Mouse (Mus musculus): Measurements from ENCODE around the gene Mcoln3. TPM values are rescaled to one million over a fixed set of nuclear protein-coding genes. Genes with fewer than 3 reads are reported as not detected.

Mcoln3 gene
- total RNA-seq, 2 experiments from 2014 or later = not detected

- intact Hi-C loops (cut with DNase I) = no loop called here
- DNase-seq (ENCODE audit: extremely low spot score in 1 of 2, low spot score in 2 of 2) = no peak
Observed at GRCm38 (mm10) chr3:146156811-146157210, 39.6 kb downstream of the Mcoln3 start.

- intact Hi-C loops (cut with DNase I) = no loop called here
- DNase-seq (ENCODE audit: extremely low spot score in 1 of 2, low spot score in 2 of 2) = no peak
Observed at GRCm38 (mm10) chr3:146158039-146158438, 40.8 kb downstream of the Mcoln3 start.

DNA sequence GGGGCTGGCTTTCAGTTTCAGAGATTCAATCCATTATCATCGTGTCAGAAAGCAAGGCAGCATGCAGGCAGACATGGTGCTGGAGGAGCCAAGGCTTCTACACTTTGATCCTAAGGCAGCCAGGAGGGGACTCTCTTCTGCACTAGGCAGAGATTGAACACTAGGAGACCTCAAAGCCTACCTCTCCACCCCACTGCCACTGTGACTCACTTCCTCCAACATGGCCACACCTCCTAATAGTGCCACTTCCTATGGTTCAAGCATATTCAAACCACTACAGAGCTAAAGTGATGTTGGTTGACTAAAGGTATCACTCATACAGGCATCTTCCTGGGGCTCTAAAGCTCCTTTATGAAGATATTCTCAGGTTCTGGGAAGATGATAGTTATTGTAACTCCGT lies 42.1 kb downstream of the Mcoln3 start:
- intact Hi-C loops (cut with DNase I) = no loop called here
- DNase-seq (ENCODE audit: extremely low spot score in 1 of 2, low spot score in 2 of 2) = no peak

- DNase-seq (ENCODE audit: extremely low spot score in 1 of 2, low spot score in 2 of 2) = no peak
- intact Hi-C loops (cut with DNase I) = no loop called here
Observed at GRCm38 (mm10) chr3:146162197-146162596, 44.9 kb downstream of the Mcoln3 start.

DNA sequence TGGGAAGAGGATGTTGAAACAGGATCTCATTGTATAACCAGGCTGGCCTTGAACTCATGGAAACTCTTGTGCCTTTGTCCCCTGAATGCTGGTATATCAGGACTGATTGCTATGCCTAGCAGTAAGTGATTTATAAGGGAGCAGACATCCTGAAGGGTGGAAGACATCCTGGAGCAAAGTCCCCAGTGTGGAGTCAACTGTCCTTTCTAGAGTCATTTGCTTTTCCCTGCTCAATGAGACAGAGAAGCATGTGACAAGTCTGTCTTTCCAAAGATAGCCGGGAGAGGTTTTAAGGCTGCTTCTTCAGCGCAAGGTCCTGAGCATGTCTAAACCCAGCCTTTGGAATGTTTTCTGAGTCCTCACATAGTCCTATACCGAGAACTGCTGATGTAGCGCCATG lies 52.1 kb downstream of the Mcoln3 start:
- intact Hi-C loops (cut with DNase I) = no loop called here
- DNase-seq (ENCODE audit: extremely low spot score in 1 of 2, low spot score in 2 of 2) = no peak

DNA sequence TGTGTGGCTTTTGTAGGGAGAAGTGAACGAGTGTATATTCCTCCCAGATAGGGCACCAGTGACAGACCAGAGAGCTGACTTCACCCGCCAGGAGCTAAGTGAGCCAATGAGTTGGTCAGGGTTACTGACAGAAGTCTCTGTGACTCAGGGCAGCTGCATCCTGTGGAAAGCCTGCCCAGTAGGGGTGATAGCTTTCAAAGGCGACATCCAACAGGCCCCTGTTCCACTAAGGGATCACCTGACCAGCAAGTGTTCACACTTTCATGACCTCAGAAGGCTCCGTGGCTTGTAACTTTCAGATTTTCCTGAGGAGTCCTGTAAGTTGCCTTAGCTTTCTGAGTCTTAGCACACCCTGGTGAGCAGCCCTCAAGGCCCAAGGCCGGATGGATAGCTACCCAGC lies 55.8 kb downstream of the Mcoln3 start:
- intact Hi-C loops (cut with DNase I) = no loop called here

DNA sequence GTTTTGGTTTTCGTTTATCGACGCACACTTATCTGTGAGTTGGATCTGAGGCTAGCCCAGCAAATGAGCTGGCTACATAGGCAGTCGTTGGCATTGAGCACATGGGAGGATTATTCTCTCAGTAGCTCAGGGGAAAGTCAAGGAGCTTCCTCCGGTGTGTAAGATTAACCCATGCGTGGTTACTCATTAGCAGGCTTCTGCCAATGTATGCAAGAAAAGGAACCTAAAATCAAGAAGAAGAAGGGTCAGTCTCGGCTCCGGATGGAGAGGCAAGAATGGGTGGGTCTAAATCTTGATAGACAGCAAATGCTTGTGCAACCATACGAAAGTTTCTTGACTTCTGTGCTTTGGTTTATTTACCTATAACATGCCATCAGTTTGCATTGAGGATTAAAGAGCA lies 57.0 kb downstream of the Mcoln3 start:
- no peak for DNase-seq (ENCODE audit: extremely low spot score in 1 of 2, low spot score in 2 of 2)
- intact Hi-C loops (cut with DNase I) = loop anchor here (2.0 kb wide), 1 partner anchor 223 kb away; no protein-coding TSS in a partner anchor

More for the DNA sequence above, 55.8 kb downstream of the Mcoln3 start:
- no peak for DNase-seq (ENCODE audit: extremely low spot score in 1 of 2, low spot score in 2 of 2)

GRCm38 (mm10) chr3:146177295-146177694 lies 60.0 kb downstream of the Mcoln3 start:
- intact Hi-C loops (cut with DNase I) = no loop called here
- no peak for DNase-seq (ENCODE audit: extremely low spot score in 1 of 2, low spot score in 2 of 2)

DNA sequence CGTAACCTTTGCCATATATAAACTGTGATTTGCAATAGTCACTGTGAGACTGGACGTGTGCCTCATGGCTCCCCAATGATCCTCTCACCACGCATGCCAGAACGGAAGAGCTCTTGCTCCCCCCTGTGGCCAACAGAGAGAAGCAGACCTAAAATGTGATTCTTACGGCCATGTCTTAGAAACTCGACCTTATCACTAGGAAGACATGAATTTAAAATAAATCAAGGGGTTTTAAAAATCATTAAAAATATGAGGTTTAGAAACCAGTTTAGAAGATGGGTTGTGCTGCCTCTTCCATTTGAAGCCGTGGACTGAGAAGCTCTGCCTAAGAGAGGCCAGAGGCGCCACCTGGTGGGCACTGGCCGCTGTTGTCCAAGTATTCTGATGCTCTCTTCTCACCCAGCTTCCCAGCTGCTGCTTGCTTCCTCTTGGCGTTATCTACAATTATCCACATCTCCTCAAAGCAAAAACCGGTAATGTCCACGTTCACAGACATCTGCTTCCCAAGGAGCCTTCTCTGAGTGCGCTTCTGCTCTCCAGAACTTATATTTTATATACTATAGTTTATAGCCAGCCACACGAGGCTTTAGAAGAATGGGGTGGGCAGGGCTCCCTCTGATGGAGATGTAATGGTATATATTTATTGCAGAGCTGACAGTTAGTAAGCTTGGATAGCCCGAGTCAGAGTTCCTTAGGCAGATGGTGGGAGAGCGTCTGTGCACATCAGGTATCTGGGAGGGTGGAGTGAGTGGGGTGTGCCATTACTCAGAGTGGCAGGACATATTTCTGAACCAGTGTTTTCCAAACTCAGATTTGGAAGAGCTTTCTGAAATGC lies 60.7 kb downstream of the Mcoln3 start:
- peak; percentile 77 to 85 for DNase-seq (ENCODE audit: extremely low spot score in 1 of 2, low spot score in 2 of 2)
- intact Hi-C loops (cut with DNase I) = loop anchor here (1.0 kb wide), 1 partner anchor 120 kb away; no protein-coding TSS in a partner anchor

- intact Hi-C loops (cut with DNase I) = loop anchor here (10.0 kb wide), 1 partner anchor 734 kb away; no protein-coding TSS in a partner anchor
- DNase-seq (ENCODE audit: extremely low spot score in 1 of 2, low spot score in 2 of 2) = no peak
Observed at GRCm38 (mm10) chr3:146180341-146180740, 63.1 kb downstream of the Mcoln3 start.

DNA sequence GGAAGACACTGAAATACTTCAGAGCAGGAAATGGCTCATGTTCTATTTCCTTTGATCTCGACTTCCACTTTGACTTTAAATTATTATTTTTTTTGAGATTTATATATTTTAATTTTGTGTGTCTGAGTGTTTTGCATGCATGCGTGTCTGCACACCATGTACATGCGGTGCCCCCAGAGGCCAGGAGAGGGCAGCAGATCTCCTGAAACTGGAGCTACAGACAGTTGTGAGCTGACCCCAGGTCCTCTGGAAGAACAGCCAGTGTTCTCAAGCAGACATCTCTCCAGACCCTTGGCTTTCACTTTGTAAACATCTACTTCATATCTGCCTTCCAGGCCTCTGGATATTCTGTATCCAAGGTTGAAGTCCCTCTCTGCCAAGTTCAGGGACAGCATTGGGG lies 63.7 kb downstream of the Mcoln3 start:
- peak in 1 of 2 experiments; percentile 66 for DNase-seq (ENCODE audit: extremely low spot score in 1 of 2, low spot score in 2 of 2)
- intact Hi-C loops (cut with DNase I) = loop anchor here (10.0 kb wide), 1 partner anchor 734 kb away; no protein-coding TSS in a partner anchor

DNA sequence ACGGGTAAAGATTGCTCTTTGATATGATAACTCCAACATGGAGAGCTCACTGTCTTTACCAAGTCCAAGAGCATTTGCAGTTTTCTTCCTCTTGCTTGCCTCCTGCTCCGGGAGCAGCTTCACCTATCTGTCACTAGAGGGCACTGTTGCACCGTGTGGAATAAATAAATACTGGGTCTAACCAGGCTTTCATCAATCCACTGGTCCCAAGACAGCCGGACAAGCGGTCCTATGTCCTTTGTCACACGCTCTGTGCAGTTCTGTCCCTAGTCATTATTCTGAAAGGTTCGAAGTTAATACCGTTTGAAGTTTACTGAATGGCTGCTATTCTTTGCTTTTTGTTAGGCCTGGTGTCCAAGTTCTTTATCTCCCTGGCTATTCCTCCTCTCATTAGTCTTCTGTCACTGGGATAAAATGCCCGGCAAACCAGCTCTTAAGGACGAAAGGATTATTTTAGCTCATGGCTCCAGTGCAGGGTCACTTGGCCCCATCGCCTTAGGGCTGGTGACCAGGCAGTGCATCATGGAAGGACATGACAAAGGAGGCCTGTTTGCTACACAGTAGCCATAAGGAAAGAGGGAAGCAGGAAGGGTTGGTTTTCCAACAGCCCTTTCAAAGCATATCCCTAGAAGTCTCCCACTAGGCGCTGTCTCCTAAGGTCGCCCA lies 67.9 kb downstream of the Mcoln3 start:
- DNase-seq (ENCODE audit: extremely low spot score in 1 of 2, low spot score in 2 of 2) = peak; percentile 58 to 81
- intact Hi-C loops (cut with DNase I) = loop anchor here (5.0 to 10.0 kb wide), 4 partner anchors 82 to 730 kb away; no protein-coding TSS in a partner anchor

DNA sequence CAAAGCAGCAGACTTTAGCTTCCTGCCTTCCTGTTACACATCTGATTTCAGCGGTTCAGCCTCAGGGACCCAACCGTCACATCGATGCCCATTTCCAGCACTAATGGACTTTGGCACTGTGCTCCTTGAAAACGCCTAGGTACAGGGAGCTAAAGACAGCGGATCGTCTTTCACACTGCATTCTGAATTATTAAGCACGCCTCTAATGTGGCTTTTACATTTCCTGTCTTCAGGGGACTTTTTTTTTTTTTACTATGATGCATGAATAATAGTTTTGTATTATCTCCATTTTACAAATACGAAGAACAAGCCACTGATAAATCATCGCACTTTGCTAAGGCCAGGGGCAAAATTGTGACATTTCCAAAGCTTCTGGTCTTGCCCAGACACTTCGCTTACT lies 68.8 kb downstream of the Mcoln3 start:
- intact Hi-C loops (cut with DNase I) = loop anchor here (5.0 to 10.0 kb wide), 4 partner anchors 81 to 729 kb away; no protein-coding TSS in a partner anchor
- no peak for DNase-seq (ENCODE audit: extremely low spot score in 1 of 2, low spot score in 2 of 2)

GRCm38 (mm10) chr3:146189933-146190332 lies 72.7 kb downstream of the Mcoln3 start:
- DNase-seq (ENCODE audit: extremely low spot score in 1 of 2, low spot score in 2 of 2) = no peak
- intact Hi-C loops (cut with DNase I) = loop anchor here (5.0 to 10.0 kb wide), 4 partner anchors 77 to 725 kb away; no protein-coding TSS in a partner anchor

Other genes starting within 250 kb of the Mcoln3 start
- 10 to 100 TPM; 15.8 to 16.2 TPM for gene Bcl10, start 194.6 kb upstream of the Mcoln3 start, total RNA-seq (2021)
- gene 2410004B18Rik, start 179.4 kb upstream of the Mcoln3 start, total RNA-seq (2021) = 10 to 100 TPM; 41.2 to 47.4 TPM
- gene Syde2, start 129.6 kb upstream of the Mcoln3 start, total RNA-seq (2021) = 1 to 10 TPM; 3.1 to 4.3 TPM
- gene Wdr63, start 9.3 kb upstream of the Mcoln3 start, total RNA-seq (2021) = under 1 TPM; 0.26 to 0.36 TPM
- under 1 TPM in 1 of 2 experiments, not detected in 1; 0.60 TPM for gene Mcoln2, start 32.4 kb downstream of the Mcoln3 start, total RNA-seq (2021)
- gene Lpar3, start 103.5 kb downstream of the Mcoln3 start, total RNA-seq (2021) = under 1 TPM; 0.36 to 0.58 TPM